Mouse (Mus musculus): ENCODE results near the gene Camsap2. TPM values are rescaled to one million over a fixed set of nuclear protein-coding genes. Genes with fewer than 3 reads are reported as not detected.
A peak's percentile ranks its signal among the peaks of the same experiment; 100 is the strongest.

Gene Camsap2
- polyA plus RNA-seq, 1 experiment from 2014 or later = 5.6 TPM

DNA sequence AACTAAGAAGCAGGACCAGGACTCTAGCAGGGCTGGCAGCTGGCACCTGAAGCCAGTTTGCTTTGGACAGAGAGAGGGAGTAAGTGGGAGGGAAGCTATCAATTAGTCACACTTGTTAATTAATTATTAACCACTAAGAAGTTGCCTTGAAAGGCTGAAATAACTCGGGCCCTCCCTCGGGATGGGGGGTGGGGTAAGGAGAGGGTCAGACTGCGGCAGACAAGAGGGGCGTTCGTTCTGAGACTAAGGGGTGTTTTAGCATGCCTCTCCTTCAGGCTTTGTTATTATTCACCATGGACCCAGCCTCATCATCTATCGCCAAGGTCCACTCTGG, 116.9 kb downstream of the Camsap2 start:
- Histone ChIP-seq H3K4me3 (ENCODE audit: low read length) (no peak overlapping the region), H3K27ac (ENCODE audit: low read length) (no peak overlapping the region), H3K9me3 (replicated peaks; ENCODE audit: control insufficient read depth, low read length) (no peaks in the 10 kb centered on the region), H3K4me1 (ENCODE audit: control insufficient read depth, insufficient read depth, low read length) (peaks cover 6% of the 10 kb centered on the region; the same call in 1 of the 2 replicates), H3K4me2 (ENCODE audit: low read depth, low read length) (no peak overlapping the region), H3K27me3 (ENCODE audit: control insufficient read depth, insufficient read depth, low read length) (peaks cover 20% of the 10 kb centered on the region), H3K36me3 (ENCODE audit: control insufficient read depth, insufficient read depth) (no peaks in the 10 kb centered on the region), H3K9ac (ENCODE audit: low read length) (no peak overlapping the region)
- no peak for ATAC-seq (replicated peaks; ENCODE audit: extremely low read depth, insufficient read depth, low FRiP score)
- WGBS = 55% methylated on average over 6 of the region's 6 CpGs

DNA sequence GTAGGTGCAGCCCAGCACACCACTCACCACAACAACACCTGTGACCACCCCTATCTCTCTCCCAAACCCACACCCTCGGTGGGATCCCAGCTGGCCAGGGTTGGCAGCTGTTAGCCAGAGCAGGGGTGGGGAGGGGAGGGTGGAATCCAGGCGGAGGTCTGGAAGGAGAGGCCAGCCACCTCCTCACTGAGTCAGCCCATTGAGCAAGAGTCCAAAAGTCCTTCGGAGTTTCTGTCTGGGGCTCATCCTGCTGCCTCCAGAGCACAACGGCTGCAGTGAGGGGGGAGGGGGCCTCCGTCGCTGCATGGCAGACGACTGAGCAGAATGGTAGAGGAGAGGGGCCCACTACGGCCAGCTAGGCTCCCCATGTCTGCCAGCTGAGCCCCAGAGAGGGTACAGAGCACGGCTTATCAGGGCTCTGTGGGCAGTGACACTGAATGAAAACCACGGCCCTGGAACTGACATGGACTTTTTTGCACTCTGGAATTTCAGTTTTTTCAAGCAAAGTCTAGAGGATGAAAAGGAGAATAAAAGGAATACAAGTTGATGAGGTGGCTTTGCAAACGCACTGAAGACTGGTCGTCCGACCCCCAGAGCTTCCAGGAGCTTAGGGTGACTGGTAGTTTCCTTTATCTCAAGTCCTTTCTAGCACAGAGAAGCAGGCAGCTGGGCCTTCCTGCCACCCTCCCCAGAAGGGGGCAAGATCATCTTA, 117.4 kb downstream of the Camsap2 start:
- Histone ChIP-seq H3K9me3 (replicated peaks; ENCODE audit: control insufficient read depth, low read length) (no peaks in the 10 kb centered on the region), H3K27ac (ENCODE audit: low read length) (no peak overlapping the region), H3K27me3 (ENCODE audit: control insufficient read depth, insufficient read depth, low read length) (peaks cover 17% of the 10 kb centered on the region), H3K4me2 (ENCODE audit: low read depth, low read length) (peak overlapping the region; percentile 18; the same call in 1 of the 2 replicates), H3K4me3 (ENCODE audit: low read length) (no peak overlapping the region), H3K9ac (ENCODE audit: low read length) (no peak overlapping the region), H3K36me3 (ENCODE audit: control insufficient read depth, insufficient read depth) (no peaks in the 10 kb centered on the region), H3K4me1 (ENCODE audit: control insufficient read depth, insufficient read depth, low read length) (peaks cover 6% of the 10 kb centered on the region; the same call in 1 of the 2 replicates)
- ATAC-seq (replicated peaks; ENCODE audit: extremely low read depth, insufficient read depth, low FRiP score) = no peak
- 18% methylated on average over 13 of the region's 13 CpGs for WGBS

GRCm38 (mm10) chr1:136227870-136228269, 118.0 kb downstream of the Camsap2 start:
- no peak overlapping the region for H3K4me2 ChIP-seq (ENCODE audit: low read depth, low read length)
- no peak overlapping the region for H3K9ac ChIP-seq (ENCODE audit: low read length)

DNA sequence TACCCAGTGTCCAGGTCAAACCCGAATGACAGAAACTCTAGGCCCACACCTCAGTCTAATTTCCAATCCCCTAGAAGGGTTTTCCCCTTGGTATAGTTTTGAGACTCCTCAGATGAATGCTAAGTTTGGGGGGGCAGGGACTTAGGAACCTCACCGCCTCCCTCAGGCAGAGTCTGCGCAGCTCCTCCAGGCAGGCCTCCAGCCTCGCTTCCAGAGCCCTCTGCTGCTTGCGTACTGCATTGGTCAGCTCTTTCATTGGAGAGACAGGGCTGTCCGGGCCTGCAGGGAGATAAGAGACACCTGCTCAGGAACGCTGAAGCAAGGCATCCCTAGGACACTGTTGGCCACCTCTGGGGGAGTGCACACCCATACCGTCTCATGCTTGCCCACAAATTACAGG, 119.3 kb downstream of the Camsap2 start:
- no peak for ATAC-seq (replicated peaks; ENCODE audit: extremely low read depth, insufficient read depth, low FRiP score)

More at GRCm38 (mm10) chr1:136227870-136228269, 118.0 kb downstream of the Camsap2 start:
- Histone ChIP-seq H3K27me3 (ENCODE audit: control insufficient read depth, insufficient read depth, low read length) (peaks cover 15% of the 10 kb centered on the region), H3K9me3 (replicated peaks; ENCODE audit: control insufficient read depth, low read length) (no peaks in the 10 kb centered on the region), H3K36me3 (ENCODE audit: control insufficient read depth, insufficient read depth) (no peaks in the 10 kb centered on the region), H3K4me1 (ENCODE audit: control insufficient read depth, insufficient read depth, low read length) (peaks cover 6% of the 10 kb centered on the region; the same call in 1 of the 2 replicates), H3K27ac (ENCODE audit: low read length) (no peak overlapping the region), H3K4me3 (ENCODE audit: low read length) (no peak overlapping the region)
- ATAC-seq (replicated peaks; ENCODE audit: extremely low read depth, insufficient read depth, low FRiP score) = peak; percentile 15; the same call in 1 of the 2 replicates
- 63% methylated on average over 4 of the region's 4 CpGs for WGBS

GRCm38 (mm10) chr1:136225846-136226245, 120.1 kb downstream of the Camsap2 start:
- Histone ChIP-seq H3K4me1 (ENCODE audit: control insufficient read depth, insufficient read depth, low read length) (peaks cover 6% of the 10 kb centered on the region; the same call in 1 of the 2 replicates), H3K27me3 (ENCODE audit: control insufficient read depth, insufficient read depth, low read length) (peaks cover 6% of the 10 kb centered on the region; the same call in 1 of the 2 replicates), H3K9ac (ENCODE audit: low read length) (no peak overlapping the region), H3K27ac (ENCODE audit: low read length) (no peak overlapping the region), H3K36me3 (ENCODE audit: control insufficient read depth, insufficient read depth) (no peaks in the 10 kb centered on the region), H3K4me2 (ENCODE audit: low read depth, low read length) (no peak overlapping the region), H3K9me3 (replicated peaks; ENCODE audit: control insufficient read depth, low read length) (no peaks in the 10 kb centered on the region), H3K4me3 (ENCODE audit: low read length) (no peak overlapping the region)
- 94% methylated on average over 8 of the region's 8 CpGs for WGBS
- no peak for ATAC-seq (replicated peaks; ENCODE audit: extremely low read depth, insufficient read depth, low FRiP score)

More for the DNA sequence above, 119.3 kb downstream of the Camsap2 start:
- Histone ChIP-seq H3K4me2 (ENCODE audit: low read depth, low read length) (no peak overlapping the region), H3K27ac (ENCODE audit: low read length) (no peak overlapping the region), H3K9ac (ENCODE audit: low read length) (no peak overlapping the region), H3K4me3 (ENCODE audit: low read length) (no peak overlapping the region), H3K9me3 (replicated peaks; ENCODE audit: control insufficient read depth, low read length) (no peaks in the 10 kb centered on the region), H3K4me1 (ENCODE audit: control insufficient read depth, insufficient read depth, low read length) (peaks cover 6% of the 10 kb centered on the region; the same call in 1 of the 2 replicates), H3K27me3 (ENCODE audit: control insufficient read depth, insufficient read depth, low read length) (peaks cover 10% of the 10 kb centered on the region), H3K36me3 (ENCODE audit: control insufficient read depth, insufficient read depth) (no peaks in the 10 kb centered on the region)
- WGBS = 80% methylated on average over 8 of the region's 8 CpGs

DNA sequence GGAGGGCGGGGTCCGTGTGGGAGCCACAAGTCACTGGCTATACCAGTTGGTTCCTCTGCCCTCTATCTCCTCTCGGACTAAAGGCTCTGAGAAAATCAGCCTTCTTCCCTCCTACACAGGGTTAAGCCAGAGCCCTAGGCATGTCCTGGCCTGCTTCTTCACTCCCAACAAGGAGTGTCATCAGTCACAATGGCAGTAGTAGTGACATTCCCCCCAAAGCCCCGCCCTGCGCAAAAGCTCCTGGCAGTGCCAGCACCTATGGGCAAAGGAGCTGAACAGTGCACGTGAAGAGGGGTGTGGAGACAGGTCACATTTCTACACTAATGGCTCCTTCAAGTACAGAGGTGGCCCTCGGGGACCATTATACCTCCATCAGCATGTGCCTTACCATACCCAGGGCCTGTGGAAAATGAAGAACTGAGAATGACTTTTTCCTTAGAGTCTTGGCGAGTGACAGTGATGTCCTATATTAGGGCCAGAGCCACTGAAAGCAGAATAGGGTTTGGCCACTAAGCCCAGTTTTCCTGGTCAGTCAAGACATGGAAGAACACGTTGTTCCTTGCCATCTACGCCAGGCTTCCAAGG, 122.1 kb downstream of the Camsap2 start:
- Histone ChIP-seq H3K27me3 (ENCODE audit: control insufficient read depth, insufficient read depth, low read length) (peaks cover 2% of the 10 kb centered on the region; the same call in 1 of the 2 replicates), H3K4me3 (ENCODE audit: low read length) (no peak overlapping the region), H3K9ac (ENCODE audit: low read length) (no peak overlapping the region), H3K4me1 (ENCODE audit: control insufficient read depth, insufficient read depth, low read length) (peaks cover 6% of the 10 kb centered on the region; the same call in 1 of the 2 replicates), H3K27ac (ENCODE audit: low read length) (no peak overlapping the region), H3K36me3 (ENCODE audit: control insufficient read depth, insufficient read depth) (no peaks in the 10 kb centered on the region), H3K4me2 (ENCODE audit: low read depth, low read length) (no peak overlapping the region), H3K9me3 (replicated peaks; ENCODE audit: control insufficient read depth, low read length) (no peaks in the 10 kb centered on the region)
- 81% methylated on average over 10 of the region's 10 CpGs for WGBS
- ATAC-seq (replicated peaks; ENCODE audit: extremely low read depth, insufficient read depth, low FRiP score) = no peak

DNA sequence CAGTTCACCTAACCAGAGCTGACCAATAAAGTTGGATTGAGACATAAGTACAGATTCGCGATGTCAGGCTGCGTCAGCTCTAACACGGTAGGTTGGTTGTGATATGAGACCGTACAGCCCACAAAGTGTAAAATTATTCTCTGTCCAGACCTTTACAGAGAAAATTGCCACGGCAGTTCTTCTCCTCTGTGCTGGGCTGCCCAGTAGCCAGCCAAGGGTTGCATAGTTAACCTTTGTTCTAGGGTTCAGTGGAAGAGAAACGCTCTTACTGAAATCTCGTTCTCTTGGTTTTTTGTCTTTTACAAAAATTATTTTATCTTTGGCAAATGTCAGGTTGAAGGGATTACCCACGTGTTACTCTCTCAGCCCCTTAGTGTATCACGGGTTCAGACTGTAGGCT, 123.5 kb downstream of the Camsap2 start:
- Histone ChIP-seq H3K27ac (ENCODE audit: low read length) (no peak overlapping the region), H3K36me3 (ENCODE audit: control insufficient read depth, insufficient read depth) (no peaks in the 10 kb centered on the region), H3K27me3 (ENCODE audit: control insufficient read depth, insufficient read depth, low read length) (peaks cover 2% of the 10 kb centered on the region; the same call in 1 of the 2 replicates), H3K9me3 (replicated peaks; ENCODE audit: control insufficient read depth, low read length) (no peaks in the 10 kb centered on the region), H3K4me3 (ENCODE audit: low read length) (no peak overlapping the region), H3K4me1 (ENCODE audit: control insufficient read depth, insufficient read depth, low read length) (no peaks in the 10 kb centered on the region), H3K4me2 (ENCODE audit: low read depth, low read length) (no peak overlapping the region), H3K9ac (ENCODE audit: low read length) (no peak overlapping the region)
- WGBS = 76% methylated on average over 10 of the region's 10 CpGs
- ATAC-seq (replicated peaks; ENCODE audit: extremely low read depth, insufficient read depth, low FRiP score) = no peak

DNA sequence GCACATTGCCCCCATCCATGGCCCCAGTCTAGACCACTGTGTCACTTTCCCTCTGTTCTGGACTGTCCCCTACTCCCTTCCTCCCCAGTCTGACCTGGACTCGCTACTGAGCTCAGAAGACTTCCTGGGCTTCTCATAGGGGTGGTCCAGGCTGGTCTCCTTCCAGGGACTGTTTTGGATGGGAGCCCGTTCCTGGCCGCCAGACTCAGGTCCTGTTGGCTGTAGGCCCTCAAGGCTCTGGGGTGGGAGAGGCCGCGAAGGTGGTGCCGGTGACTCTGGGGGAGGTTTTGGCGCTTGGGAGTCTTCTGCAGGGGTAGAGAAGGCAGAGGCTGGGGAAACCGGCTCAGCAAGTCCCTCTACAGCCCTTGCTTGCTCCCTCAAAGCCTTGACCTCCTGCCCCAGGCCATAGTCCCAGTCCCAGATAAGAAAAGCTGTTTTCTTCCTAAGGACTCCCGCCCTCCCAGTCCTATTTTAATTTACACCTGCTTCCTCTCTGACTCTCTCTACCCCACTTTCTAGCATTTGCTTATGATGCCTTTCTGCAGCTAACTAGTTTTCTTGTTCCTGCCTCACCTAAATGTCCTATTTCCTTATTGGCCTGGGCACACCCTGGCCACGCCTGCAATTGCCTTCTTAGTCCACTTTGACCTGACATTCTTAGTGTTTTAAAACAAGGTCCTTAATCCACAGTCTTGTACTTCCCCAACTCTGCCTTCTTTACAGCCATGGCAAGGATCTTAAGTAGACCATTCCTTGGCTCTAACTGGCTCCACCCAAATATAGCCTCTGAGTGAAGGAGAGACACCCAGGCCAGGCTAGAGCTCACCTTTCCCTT, 125.7 kb downstream of the Camsap2 start:
- H3K27ac ChIP-seq (ENCODE audit: low read length) = no peak overlapping the region
- no peak overlapping the region for H3K4me2 ChIP-seq (ENCODE audit: low read depth, low read length)
- no peak for ATAC-seq (replicated peaks; ENCODE audit: extremely low read depth, insufficient read depth, low FRiP score)
- H3K9ac ChIP-seq (ENCODE audit: low read length) = no peak overlapping the region
- no peaks in the 10 kb centered on the region for H3K36me3 ChIP-seq (ENCODE audit: control insufficient read depth, insufficient read depth)
- H3K4me3 ChIP-seq (ENCODE audit: low read length) = no peak overlapping the region
- WGBS = 64% methylated on average over 10 of the region's 10 CpGs
- H3K9me3 ChIP-seq (replicated peaks; ENCODE audit: control insufficient read depth, low read length) = no peaks in the 10 kb centered on the region
- H3K27me3 ChIP-seq (ENCODE audit: control insufficient read depth, insufficient read depth, low read length) = no peaks in the 10 kb centered on the region
- H3K4me1 ChIP-seq (ENCODE audit: control insufficient read depth, insufficient read depth, low read length) = no peaks in the 10 kb centered on the region

Measured in heart, embryonic 16.5 days (tissue).